Mouse (Mus musculus) CH12.LX (cell line): ENCODE data around the gene Alg9. TPM values are rescaled to one million over a fixed set of nuclear protein-coding genes. Genes with fewer than 3 reads are reported as not detected.
A peak's percentile ranks its signal among the peaks of the same experiment; 100 is the strongest.

Experiments
- DNase-seq: peaks from one replicate; pipeline ENCODE4 v3.0.0-alpha.2; 2013; ENCODE audit errors: extremely low read depth
- H3K27ac ChIP-seq: 2 replicates; pipeline ENCODE4 v1.5.1; 2012; ENCODE audit warnings: low read depth, mild to moderate bottlenecking, control low read depth, moderate library complexity; ENCODE audit not compliant: insufficient read depth
- H3K27me3 ChIP-seq: replicated peaks from 2 replicates; pipeline ENCODE3; 2012; ENCODE audit warnings: inconsistent platforms
- H3K36me3 ChIP-seq, 2 experiments: replicated peaks in 1 of 2; 2 replicates each; pipeline versions ENCODE3 to v1.6.1; 2012; ENCODE audit warnings: inconsistent platforms in 1 of 2, low read length in 1 of 2, mild to moderate bottlenecking in 1 of 2, mixed read lengths in 1 of 2, moderate library complexity in 1 of 2; ENCODE audit not compliant: control insufficient read depth in 1 of 2, insufficient read depth in 1 of 2
- H3K4me1 ChIP-seq, 2 experiments: 2 replicates each; pipeline ENCODE4 v1.6.1; 2012; ENCODE audit warnings: inconsistent platforms in 1 of 2, moderate library complexity in 1 of 2; ENCODE audit not compliant: insufficient read depth in 2 of 2, control insufficient read depth in 1 of 2
- H3K4me2 ChIP-seq: 2 replicates; pipeline ENCODE4 v1.6.1; 2012; ENCODE audit warnings: low read depth, mild to moderate bottlenecking, control low read depth; ENCODE audit not compliant: poor library complexity, insufficient read depth, severe bottlenecking
- H3K4me3 ChIP-seq, 3 experiments: fragments of 150-350 bp in 1 of 3; sonication (generic) in 1 of 3; replicated peaks in 1 of 3; 2 replicates each; pipeline versions ENCODE3 to v1.5.1; 2011 to 2012; ENCODE audit warnings: low read depth in 2 of 3, low read length in 2 of 3, mild to moderate bottlenecking in 2 of 3, moderate library complexity in 2 of 3, control low read depth in 1 of 3, improper control_type of control experiment in 1 of 3, inconsistent platforms in 1 of 3, mixed read lengths in 1 of 3; ENCODE audit not compliant: poor library complexity in 1 of 3
- H3K79me2 ChIP-seq: replicated peaks from 2 replicates; pipeline ENCODE4 v1.6.1; 2012; ENCODE audit warnings: mild to moderate bottlenecking, moderate library complexity; ENCODE audit not compliant: control insufficient read depth, poor library complexity, insufficient read depth, severe bottlenecking; ENCODE audit errors: extremely low read depth
- H3K9ac ChIP-seq: 2 replicates; pipeline ENCODE4 v1.6.1; 2012; ENCODE audit warnings: low read depth, mild to moderate bottlenecking, control low read depth, moderate library complexity; ENCODE audit not compliant: insufficient read depth
- H3K9me3 ChIP-seq: replicated peaks from 2 replicates; pipeline ENCODE3; 2012; ENCODE audit warnings: low read length, inconsistent platforms, mixed read lengths
- BHLHE40 ChIP-seq: IDR thresholded peaks from 2 replicates; pipeline ENCODE4 v1.6.1; 2011; ENCODE audit warnings: mild to moderate bottlenecking, low read depth, low read length, improper control_type of control experiment
- CHD2 ChIP-seq: IDR thresholded peaks from 2 replicates; pipeline ENCODE4 v1.6.1; 2011; ENCODE audit warnings: low read length, improper control_type of control experiment
- CTCF ChIP-seq, 2 experiments: IDR thresholded peaks in 1 of 2; conservative IDR thresholded peaks in 1 of 2; 2 replicates each; pipeline ENCODE4 v1.5.1; 2011 to 2012; ENCODE audit warnings: low read depth in 2 of 2, low read length in 2 of 2, improper control_type of control experiment in 1 of 2, inconsistent platforms in 1 of 2, mild to moderate bottlenecking in 1 of 2, moderate library complexity in 1 of 2
- EP300 ChIP-seq: IDR thresholded peaks from 2 replicates; pipeline ENCODE4 v1.6.1; 2011; ENCODE audit warnings: low read length, improper control_type of control experiment
- GABPA ChIP-seq: IDR thresholded peaks from 2 replicates; pipeline ENCODE4 v1.6.1; 2012; ENCODE audit warnings: low read depth, low read length, improper control_type of control experiment, inconsistent platforms; ENCODE audit not compliant: insufficient replicate concordance
- HCFC1 ChIP-seq: IDR thresholded peaks from 2 replicates; pipeline ENCODE4 v1.6.1; 2012; ENCODE audit warnings: low read depth, mild to moderate bottlenecking, inconsistent platforms, low read length, improper control_type of control experiment
- IRF4 ChIP-seq: IDR thresholded peaks from 2 replicates; pipeline ENCODE4 v1.6.1; 2014; ENCODE audit warnings: low read depth, mild to moderate bottlenecking, inconsistent platforms, low read length, improper control_type of control experiment
- JUN ChIP-seq: IDR thresholded peaks from 2 replicates; pipeline ENCODE4 v1.6.1; 2011; ENCODE audit warnings: low read depth, mild to moderate bottlenecking, low read length, improper control_type of control experiment, moderate library complexity; ENCODE audit not compliant: insufficient read depth
- JUND ChIP-seq: conservative IDR thresholded peaks from 2 replicates; pipeline ENCODE4 v1.6.1; 2011; ENCODE audit warnings: low read depth, low read length, improper control_type of control experiment
- MAX ChIP-seq: IDR thresholded peaks from 2 replicates; pipeline ENCODE4 v1.6.1; 2011; ENCODE audit warnings: low read length, improper control_type of control experiment
- MAZ ChIP-seq: IDR thresholded peaks from 2 replicates; pipeline ENCODE4 v1.6.1; 2012; ENCODE audit warnings: low read depth, mild to moderate bottlenecking, inconsistent platforms, low read length, improper control_type of control experiment, moderate library complexity
- MEF2A ChIP-seq: IDR thresholded peaks from 2 replicates; pipeline ENCODE4 v1.6.1; 2014; ENCODE audit warnings: low read depth, mild to moderate bottlenecking, inconsistent platforms, low read length, improper control_type of control experiment, borderline replicate concordance
- MXI1 ChIP-seq: IDR thresholded peaks from 2 replicates; pipeline ENCODE4 v1.6.1; 2011; ENCODE audit warnings: mild to moderate bottlenecking, low read depth, low read length, improper control_type of control experiment
- MYC ChIP-seq: IDR thresholded peaks from 2 replicates; pipeline ENCODE4 v1.6.1; 2011; ENCODE audit warnings: low read depth, mild to moderate bottlenecking, improper control_type of control experiment, low read length
- NRF1 ChIP-seq: IDR thresholded peaks from 2 replicates; pipeline ENCODE4 v1.6.1; 2014; ENCODE audit warnings: low read depth, mild to moderate bottlenecking, inconsistent platforms, low read length, improper control_type of control experiment, moderate library complexity
- PAX5 ChIP-seq: IDR thresholded peaks from 2 replicates; pipeline ENCODE4 v1.6.1; 2012; ENCODE audit warnings: low read length, inconsistent platforms, mixed read lengths
- POLR2A ChIP-seq: IDR thresholded peaks from 2 replicates; pipeline ENCODE4 v1.6.1; 2011; ENCODE audit warnings: low read depth, mild to moderate bottlenecking, improper control_type of control experiment, low read length
- POLR2AphosphoS2 ChIP-seq: IDR thresholded peaks from 2 replicates; pipeline ENCODE4 v1.6.1; 2011; ENCODE audit warnings: low read depth, low read length, improper control_type of control experiment
- RAD21 ChIP-seq: IDR thresholded peaks from 2 replicates; pipeline ENCODE4 v1.6.1; 2011; ENCODE audit warnings: low read depth, mild to moderate bottlenecking, low read length, improper control_type of control experiment, moderate library complexity
- RCOR1 ChIP-seq: conservative IDR thresholded peaks from 2 replicates; pipeline ENCODE4 v1.6.1; 2012; ENCODE audit warnings: low read depth, mild to moderate bottlenecking, inconsistent platforms, low read length, improper control_type of control experiment
- SMC3 ChIP-seq: IDR thresholded peaks from 2 replicates; pipeline ENCODE4 v1.6.1; 2011; ENCODE audit warnings: low read depth, low read length, improper control_type of control experiment
- TBP ChIP-seq: conservative IDR thresholded peaks from 2 replicates; pipeline ENCODE4 v1.6.1; 2011; ENCODE audit warnings: low read depth, low read length, improper control_type of control experiment
- UBTF ChIP-seq: IDR thresholded peaks from 2 replicates; pipeline ENCODE4 v1.6.1; 2012; ENCODE audit warnings: low read depth, mild to moderate bottlenecking, inconsistent platforms, low read length, improper control_type of control experiment, moderate library complexity
- USF1 ChIP-seq: IDR thresholded peaks from 2 replicates; pipeline ENCODE4 v1.6.1; 2014; ENCODE audit warnings: low read depth, mild to moderate bottlenecking, inconsistent platforms, low read length, improper control_type of control experiment
- USF2 ChIP-seq: conservative IDR thresholded peaks from 2 replicates; pipeline ENCODE4 v1.6.1; 2011; ENCODE audit warnings: low read depth, low read length, improper control_type of control experiment
- ZC3H11A ChIP-seq: IDR thresholded peaks from 2 replicates; pipeline ENCODE4 v1.6.1; 2012; ENCODE audit warnings: low read depth, mild to moderate bottlenecking, inconsistent platforms, low read length, improper control_type of control experiment
- ZKSCAN1 ChIP-seq: IDR thresholded peaks from 2 replicates; pipeline ENCODE4 v1.6.1; 2012; ENCODE audit warnings: low read depth, inconsistent platforms, low read length, improper control_type of control experiment, borderline replicate concordance
- ZNF384 ChIP-seq: IDR thresholded peaks from 2 replicates; pipeline ENCODE4 v1.6.1; 2012; ENCODE audit warnings: low read depth, low read length, improper control_type of control experiment, inconsistent platforms
- dilution Hi-C: fragments of 300-500 bp; cut with MboI; formaldehyde crosslinking; loops from 2 replicates; pipeline ENCODE4 v1.14.3; 2020; ENCODE audit warnings: low sequenced_read_pairs; ENCODE audit not compliant: extremely low pct_unique_long_range_greater_than_20kb, extremely low pct_ligation_motif_present
- in situ Hi-C: fragments of 300-500 bp; cut with MboI; formaldehyde crosslinking; loops from 3 replicates; pipeline ENCODE4 v1.14.3; 2019; ENCODE audit warnings: low sequenced_read_pairs, low pct_ligation_motif_present, low pct_unique_long_range_greater_than_20kb, mixed read lengths
- polyA plus RNA-seq: library from polyadenylated mRNA; unstranded; fragments of >175 nt; gene quantifications from 2 replicates; pipeline ENCODE4 v1.2.1, GENCODE M21; 2012; ENCODE audit warnings: low read depth; ENCODE audit not compliant: insufficient read length
- total RNA-seq, 2 experiments: library from RNA; depleted of rRNA; stranded (reverse); fragments of 300-350 nt in 1 of 2; fragments of >200 nt in 1 of 2; gene quantifications; 2 replicates each; pipeline ENCODE4 v1.2.3; 2012 to 2014

Alg9 gene
- total and polyA plus RNA-seq, 3 experiments = 25.7 to 40.1 (median 39.6) TPM

DNA sequence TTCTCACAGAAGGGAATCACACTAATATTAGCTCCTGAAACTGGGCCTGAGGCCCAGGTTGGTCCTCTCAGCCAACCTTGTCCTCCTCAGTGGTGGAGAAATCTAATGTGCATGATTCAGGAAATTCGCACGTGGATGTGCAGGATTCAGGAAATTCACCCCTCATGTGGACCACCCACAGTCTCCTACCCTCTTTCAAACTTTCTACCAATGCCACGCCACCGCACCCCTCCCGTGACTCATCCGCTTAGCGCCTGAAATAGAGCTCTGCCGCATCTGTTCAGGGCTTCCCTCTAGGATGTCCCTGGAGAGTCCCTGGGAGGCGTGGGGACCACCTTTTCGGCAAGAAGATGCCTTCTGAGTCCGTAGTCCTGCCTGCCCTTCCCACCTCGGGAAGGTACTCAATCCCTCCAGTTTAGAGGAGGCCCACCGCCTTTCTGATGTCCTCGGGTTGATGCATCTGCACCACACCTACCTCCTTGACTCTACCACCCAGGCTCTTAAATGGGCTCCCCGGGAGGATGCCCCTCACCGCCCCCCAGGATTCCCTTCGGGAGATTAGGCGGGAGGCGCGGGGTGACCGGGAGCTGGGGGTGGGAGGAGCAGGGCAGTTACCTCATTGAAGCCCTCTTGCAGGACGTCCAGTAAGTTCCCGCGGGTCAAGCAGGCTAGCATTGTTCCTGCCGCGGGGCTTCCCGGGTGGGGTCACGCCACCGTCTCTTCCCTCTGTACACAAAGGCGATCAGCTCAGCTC is 47.5 kb upstream of the Alg9 start:
- Histone ChIP-seq H3K4me3 (peak overlapping the region in 1 of 3 experiments; percentile 7), H3K9me3 (no peaks in the 10 kb centered on the region), H3K27ac (no peak overlapping the region), H3K79me2 (no peaks in the 10 kb centered on the region), H3K36me3 (no peaks in the 10 kb centered on the region), H3K27me3 (no peaks in the 10 kb centered on the region), H3K4me2 (peak overlapping the region; percentile 1), H3K4me1 (peaks cover 0 to 7% of the 10 kb centered on the region in 2 experiments; a peak in 2 of 4 replicates), H3K9ac (no peak overlapping the region)
- dilution Hi-C loops (no loop called here), in situ Hi-C loops (no loop called here)
- no peak for DNase-seq
- TF ChIP-seq UBTF (no peak), POLR2A (no peak), MXI1 (no peak), ZNF384 (no peak), PAX5 (no peak), JUND (no peak), MYC (no peak)

DNA sequence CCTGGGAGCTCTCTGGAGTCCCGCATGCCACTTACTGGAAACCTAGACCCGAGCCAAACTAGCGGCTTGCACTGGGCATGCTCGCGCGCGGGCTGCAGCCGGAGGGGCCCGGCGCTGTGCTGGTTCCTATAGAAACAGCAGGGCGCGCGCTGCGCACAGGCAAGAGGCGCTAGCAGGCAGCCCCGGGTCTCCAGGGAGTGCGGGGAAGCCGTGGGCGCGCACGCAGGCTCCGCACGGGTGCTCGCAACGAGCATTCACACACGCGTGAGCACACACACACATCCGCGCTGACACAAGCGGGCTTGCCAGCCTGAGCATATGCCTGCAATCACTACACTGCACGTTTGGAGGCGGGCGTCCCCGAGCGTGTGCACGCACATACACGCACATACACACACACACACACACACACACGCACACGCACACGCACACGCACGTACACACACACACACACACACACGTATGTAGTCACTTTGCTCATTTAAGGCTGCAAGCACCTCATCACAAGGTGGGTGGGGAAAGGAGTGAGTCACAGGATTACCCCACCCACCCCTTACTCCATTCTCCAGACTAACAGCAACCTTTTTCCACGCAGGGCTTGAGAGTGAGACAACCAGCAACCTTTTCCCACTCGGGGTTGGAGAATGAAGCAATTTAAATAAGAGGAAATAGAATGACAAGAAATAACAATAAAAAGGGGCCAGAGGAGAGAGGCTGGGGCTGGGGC is 46.7 kb upstream of the Alg9 start:
- Histone ChIP-seq H3K4me1 (peaks cover 0 to 7% of the 10 kb centered on the region in 2 experiments; a peak in 2 of 4 replicates), H3K36me3 (no peaks in the 10 kb centered on the region), H3K4me3 (peak overlapping the region in 1 of 3 experiments; percentile 63), H3K9me3 (no peaks in the 10 kb centered on the region), H3K27me3 (no peaks in the 10 kb centered on the region), H3K4me2 (peak overlapping the region; percentile 1), H3K79me2 (no peaks in the 10 kb centered on the region), H3K27ac (no peak overlapping the region), H3K9ac (no peak overlapping the region)
- dilution Hi-C loops (no loop called here), in situ Hi-C loops (no loop called here)
- TF ChIP-seq BHLHE40 = peak; percentile 74
- no peak for TF ChIP-seq GABPA
- TF ChIP-seq MYC = no peak
- no peak for TF ChIP-seq MEF2A
- TF ChIP-seq UBTF = no peak
- TF ChIP-seq USF1 = no peak
- no peak for TF ChIP-seq RCOR1
- TF ChIP-seq EP300 = no peak
- no peak for TF ChIP-seq MAZ
- TF ChIP-seq JUN = no peak
- no peak for TF ChIP-seq MAX
- peak in 1 of 2 experiments; percentile 10; a peak in 1 of 4 replicates for TF ChIP-seq CTCF (conservative IDR thresholded peaks at IDR 0.05 in 1 of 2, IDR thresholded peaks at IDR 0.05 in 1 of 2; ENCODE audit: low read depth in 2 of 2, low read length in 2 of 2)
- TF ChIP-seq CHD2 = no peak
- TF ChIP-seq IRF4 = no peak
- no peak for TF ChIP-seq HCFC1
- TF ChIP-seq SMC3 = no peak
- TF ChIP-seq ZKSCAN1 = no peak
- TF ChIP-seq USF2 = no peak
- no peak for TF ChIP-seq POLR2AphosphoS2
- 0 out of 2 replicates have a peak, but pooled peaks have one; percentile 36 for TF ChIP-seq MXI1
- TF ChIP-seq POLR2A = no peak
- TF ChIP-seq NRF1 = peak; percentile 83
- no peak for TF ChIP-seq TBP
- TF ChIP-seq ZC3H11A = no peak
- no peak for TF ChIP-seq ZNF384
- no peak; the same call in 1 of the 2 replicates for TF ChIP-seq RAD21
- no peak for DNase-seq
